Mouse (Mus musculus): ENCODE results near the gene Chaf1a.

Gene Chaf1a

DNA sequence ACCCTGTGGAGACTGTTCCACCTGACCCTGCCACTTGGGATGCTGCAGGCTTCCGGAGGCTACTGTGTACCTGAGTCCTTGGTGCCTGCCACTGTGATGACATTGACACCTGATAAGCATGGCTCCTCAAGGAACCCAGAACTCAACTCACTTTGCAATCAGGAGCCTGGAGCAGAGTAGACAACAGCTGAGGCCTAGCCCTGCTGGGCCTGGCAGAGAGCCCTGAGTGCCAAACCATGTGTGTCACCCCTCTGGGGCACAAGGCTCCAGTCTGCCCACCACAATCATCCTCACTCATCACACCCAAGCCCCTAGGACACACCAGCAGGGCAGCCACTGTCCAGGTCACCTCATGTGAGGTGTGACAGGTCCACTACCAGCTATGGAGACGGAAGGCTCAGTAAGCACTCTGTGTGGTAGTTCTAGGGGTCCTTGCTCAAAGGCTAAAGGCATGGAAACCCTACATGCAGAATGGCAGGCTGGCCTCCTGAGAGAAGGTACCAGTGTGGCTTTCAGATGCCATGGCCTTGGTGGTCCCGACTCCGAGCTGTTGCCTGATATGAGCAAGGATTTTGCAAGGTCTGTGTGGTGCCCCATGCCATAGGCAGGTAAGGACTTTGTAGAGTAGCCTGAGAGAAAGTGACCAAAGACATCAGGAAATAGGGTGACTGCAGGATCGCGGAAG is 19.7 kb upstream of the Chaf1a start:
- no peak for DNase-seq

DNA sequence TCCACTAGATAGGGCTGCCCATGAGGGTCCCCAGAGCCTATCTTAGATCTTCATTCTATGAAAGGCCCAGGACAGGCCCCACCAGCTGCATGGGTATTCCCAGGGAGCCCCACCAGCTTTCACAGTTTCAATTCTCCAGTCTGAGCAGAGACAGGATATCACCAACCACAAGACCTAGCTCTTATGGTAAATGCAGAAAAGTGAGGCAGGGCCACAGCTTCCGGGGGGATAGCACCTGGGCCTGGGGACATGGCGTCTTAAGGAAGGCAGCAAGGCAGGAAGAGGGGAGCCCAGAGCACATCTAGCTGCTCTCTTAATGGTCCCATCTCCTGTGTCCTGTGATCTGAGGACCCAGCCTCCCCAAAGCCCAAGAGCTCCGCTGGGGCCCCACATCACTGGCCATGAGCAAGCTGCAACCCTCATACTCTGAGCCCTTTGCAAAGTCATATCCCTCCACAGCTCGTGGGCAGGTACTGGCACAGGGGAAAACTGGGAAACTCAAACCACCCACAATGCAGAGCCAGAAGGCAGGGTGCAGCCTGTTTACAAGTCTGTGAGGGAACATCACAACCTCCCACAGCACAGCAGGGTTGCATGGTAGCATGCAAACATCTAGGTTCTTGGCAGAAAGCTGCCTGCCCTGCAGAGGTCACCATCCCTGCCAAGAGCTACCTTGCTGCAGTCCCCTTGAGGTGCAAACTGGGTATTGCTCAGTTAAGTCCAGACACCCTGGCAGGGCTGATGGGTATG is 18.9 kb upstream of the Chaf1a start:
- DNase-seq, result no peak

DNA sequence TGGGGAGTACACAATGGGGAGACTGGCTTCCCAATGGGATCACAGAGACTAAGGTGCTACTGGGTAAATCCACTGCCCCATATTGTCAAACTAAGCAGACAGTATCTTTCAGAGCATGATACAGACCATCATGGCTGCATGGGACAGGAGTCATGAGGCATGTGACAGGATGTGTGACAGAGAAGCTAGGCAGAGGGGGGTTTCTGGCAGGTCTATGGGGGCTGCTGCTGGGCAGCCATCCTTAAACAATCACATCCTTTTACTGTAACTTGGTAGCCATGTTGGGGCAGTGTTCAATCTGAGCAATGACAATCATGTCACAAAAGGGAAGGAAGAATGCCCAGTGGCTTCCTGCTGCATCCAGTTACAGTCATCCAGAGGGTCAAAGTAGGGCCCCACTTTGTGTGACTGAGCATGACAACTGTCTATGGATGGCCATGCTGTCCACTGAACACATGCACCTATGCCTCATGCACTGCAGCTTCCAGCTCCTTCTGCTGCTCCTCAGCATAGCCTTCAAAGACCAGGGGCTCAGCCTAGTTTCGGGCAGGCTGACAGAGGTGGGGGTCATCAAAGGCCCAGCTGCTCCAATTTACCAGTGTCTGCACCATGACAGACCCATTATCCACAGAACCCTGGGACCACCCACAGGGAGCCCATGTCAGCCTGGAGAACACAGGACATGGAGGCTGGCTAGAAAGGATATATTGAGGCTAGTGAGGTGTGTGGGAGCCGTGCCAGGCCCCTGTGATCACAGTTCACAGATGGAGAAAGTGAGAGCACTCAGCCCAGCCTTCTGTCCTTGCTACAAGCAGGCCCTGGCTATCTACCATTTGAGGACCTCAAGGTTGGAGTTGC is 17.9 kb upstream of the Chaf1a start:
- no peak for DNase-seq

DNA sequence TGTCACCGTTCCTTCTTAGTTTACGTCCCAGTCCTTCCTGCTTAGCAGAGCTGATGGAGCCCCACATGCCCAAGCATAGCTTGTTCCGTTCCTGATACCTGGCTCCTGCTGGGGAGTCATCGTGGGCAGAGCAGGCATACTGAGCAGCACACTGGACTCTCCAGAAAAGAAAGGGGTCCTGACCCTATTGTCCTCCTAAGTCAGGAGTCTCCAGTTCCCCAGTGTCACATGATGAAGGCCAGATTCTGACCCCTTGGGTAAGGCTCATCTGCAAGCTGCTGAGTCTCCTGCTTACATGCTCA is 17.3 kb upstream of the Chaf1a start:
- no peak for DNase-seq

DNA sequence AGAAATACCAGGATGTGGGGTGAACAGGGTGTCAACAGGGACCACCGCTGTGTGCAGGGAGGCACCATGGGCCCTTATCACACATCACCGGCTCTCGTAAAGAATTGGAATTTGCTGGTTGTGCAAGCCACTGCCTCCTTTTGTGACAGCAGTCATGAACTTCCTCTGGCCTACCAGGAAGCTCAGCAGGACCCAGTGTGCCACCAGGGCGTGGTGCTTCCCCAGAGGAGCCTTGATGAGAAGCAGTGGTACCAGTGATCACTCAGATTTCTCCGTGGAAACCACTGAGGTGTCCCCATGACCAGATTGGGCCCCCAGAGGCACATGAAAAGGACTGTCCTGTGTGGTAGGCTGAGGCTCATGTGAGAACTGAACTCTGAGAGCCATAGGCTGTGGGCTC is 16.9 kb upstream of the Chaf1a start:
- no peak for DNase-seq

DNA sequence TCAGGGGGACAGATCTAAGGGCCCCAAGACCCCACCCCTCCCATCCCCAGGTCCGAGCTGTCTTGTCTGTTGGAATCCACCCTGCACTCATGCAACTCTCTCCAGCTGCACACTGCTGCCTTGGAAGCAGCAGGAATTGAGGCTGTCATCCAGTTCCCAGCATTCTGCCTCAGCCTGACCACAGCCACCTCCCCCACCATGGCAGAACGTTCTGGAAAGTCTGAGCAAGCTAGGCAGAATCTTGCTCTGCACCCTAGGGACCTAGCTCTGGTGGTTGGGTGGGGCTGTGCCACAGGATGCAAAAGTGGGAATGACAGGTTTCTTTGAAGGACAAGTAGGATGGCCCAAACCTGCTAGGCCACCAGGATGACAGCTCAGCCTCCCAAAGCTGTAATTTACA is 15.8 kb upstream of the Chaf1a start:
- no peak for DNase-seq

DNA sequence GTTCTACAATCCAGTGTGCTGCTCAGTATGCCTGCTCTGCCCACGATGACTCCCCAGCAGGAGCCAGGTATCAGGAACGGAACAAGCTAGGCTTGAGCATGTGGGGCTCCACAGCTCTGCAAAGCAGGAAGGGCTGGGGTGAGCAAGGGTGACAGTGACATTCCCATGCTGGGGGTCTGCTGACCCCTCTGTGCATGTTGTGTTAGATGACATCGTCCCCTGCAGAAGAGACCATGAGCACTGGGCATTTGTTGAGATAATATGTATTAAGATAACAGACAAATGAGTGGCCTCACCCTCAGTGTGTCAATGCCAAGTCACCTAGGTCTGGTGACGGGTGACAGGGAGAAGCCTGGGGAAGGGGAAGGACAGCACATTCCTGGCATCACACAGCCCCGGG is 15.3 kb upstream of the Chaf1a start:
- no peak for DNase-seq

DNA sequence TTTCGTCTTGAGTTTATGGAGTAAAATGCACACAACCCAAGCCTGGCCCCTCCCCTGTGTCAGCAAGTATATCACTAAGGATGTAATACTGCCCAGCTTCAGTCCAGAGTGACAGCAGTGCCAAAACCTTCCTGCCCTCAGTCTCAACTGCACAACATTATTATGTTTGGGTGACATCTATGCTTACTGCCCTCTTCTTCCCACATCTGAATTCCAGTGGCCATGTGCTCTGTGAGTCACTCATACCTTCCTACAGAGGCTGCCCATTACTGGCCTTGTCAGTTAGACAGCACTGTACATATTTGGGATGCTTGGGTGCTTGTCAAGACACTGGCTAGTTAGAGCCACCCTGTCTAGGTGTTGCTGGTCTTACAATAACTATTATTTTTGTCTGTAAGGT is 13.9 kb upstream of the Chaf1a start:
- no peak for DNase-seq

DNA sequence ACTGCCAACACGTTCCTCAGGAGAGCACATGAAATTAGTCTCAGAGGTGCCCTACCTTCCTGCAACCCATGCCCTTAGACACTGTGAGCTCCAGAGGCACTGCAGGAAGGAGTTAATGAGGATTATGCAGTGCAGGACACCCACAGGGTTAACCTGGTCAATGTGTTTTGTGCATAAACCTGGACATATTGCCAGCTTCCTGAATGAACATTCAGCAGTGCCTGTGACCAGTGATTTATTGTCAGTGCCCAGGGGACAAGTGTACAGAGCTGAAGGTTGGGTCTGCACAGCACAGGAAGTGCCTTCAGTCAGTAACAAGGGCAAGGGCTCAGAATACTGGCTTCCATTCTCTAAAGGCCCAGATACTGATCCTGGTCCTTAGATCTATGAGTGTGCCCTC is 13.4 kb upstream of the Chaf1a start:
- no peak for DNase-seq

DNA sequence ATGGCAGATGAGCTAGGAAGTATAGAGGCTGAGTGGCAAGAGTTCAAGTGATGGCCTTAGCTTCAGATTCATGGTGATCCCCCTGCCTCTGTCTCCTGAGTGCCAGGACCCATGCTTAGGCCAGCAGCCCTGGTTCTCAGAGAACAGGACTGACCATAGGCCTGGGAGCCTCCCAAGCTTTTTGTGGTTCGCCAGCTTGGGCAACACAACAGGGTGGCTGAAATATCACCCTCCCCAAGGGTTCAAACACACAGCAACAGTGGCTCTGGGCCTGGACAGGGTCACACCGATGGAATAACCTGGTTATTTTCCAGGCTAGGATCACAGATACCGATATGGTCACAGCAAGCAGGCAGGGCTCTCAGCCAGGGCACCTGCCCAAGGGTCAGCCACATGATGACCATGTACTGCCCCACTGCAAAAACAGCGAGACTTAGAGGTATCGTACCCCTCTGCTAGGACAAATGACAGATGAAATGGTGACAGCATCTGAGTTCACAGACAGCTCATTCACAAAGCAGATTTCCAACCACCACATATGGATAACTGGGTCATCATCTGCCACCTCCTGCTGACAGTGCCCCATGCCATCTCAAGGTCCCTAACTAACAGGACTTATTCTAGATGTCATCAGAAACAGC is 12.3 kb upstream of the Chaf1a start:
- no peak for DNase-seq

DNA sequence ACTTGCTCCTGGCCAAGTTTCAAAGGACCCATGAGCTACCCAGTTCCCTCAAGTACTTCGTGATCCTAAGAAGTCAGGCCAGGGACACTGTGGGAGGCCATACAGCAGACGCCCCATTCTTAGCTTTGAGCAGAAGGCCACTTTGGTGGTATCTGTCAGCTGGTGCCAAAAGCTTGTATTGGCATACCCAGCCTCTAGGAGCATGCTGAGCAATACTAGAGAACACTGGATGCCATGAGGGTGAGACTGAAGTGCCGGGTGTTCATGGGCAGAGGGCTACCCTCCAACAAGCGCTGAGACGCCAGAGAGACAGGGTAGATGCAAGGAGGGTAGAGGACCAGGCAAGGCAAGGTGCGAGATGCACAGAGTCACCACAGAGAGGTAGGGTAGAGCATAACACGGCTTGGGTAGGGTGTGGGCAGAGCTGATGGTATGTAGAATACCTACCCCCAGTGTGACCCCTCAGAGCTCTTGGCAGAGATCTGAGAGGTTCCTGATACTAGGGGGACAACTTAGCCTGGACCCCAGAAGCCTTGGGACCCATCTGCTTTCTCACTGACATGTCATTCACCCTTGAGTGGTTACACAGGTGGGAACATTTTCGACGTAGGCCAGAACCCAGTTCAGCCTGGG is 9.9 kb upstream of the Chaf1a start:
- DNase-seq, result no peak

DNA sequence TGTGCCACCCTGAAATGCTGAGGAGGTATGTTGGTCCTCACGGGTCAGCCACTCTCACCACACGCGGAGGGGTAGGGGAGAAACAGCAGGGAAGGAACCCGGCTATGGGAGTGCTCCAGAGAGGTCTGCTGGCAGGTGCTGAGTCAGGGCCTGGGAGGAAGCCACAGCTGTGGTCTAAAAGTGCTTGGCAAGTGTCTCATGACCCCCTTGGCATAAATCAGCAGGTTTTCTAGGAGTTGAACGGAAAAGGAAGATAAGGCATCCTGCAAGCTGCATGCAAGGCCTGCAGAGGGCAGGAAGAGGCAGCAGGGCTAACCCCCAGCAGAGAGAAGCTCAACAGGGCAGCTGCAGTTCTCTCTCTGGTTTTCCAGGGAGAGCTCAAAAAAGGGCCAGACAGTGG is 9.3 kb upstream of the Chaf1a start:
- DNase-seq, result no peak

DNA sequence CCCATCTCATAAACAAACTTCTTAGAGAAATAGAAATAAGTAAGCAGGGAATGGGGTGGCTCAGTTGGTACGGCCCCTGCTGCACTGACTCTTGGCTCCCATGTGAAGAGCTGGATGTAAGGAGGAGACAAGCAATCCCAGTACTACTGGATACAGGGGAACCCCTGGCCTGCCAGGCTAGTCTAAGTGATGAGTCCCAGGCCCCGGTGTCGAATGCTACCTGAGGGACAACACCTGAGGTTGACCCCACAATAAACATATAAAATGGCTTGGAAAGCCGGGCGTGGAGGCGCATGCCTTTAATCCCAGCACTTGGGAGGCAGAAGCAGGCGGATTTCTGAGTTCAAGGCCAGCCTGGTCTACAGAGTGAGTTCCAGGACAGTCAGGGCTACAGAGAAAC is 8.8 kb upstream of the Chaf1a start:
- DNase-seq, result no peak

DNA sequence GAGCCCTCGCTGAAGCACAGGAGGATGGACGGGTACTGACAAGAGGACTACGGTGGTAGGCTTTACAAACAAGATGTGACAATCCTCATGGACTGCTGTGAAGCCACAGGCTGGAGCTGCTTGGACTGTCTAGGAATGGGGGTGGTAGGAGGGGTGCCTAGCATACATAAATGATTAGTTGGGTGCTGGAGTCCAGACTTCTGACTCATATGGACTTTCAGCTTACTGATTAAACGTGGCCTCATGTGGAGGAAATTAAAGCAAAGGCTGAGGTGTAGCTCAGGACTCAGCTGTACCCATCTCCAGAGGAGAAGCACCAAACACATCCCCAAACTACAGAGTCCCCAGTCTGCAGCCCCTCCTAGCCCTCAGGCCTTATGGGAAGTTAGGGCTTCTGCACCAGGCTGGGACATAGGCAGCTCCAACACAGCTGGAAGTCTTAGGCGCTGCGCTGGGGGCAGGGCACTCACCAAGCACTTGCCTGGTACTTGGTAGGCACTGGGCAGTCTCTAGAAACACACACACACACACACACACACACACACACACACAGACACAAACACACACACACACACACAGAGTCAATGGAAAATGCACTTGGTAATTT is 8.0 kb upstream of the Chaf1a start:
- no peak for DNase-seq

DNA sequence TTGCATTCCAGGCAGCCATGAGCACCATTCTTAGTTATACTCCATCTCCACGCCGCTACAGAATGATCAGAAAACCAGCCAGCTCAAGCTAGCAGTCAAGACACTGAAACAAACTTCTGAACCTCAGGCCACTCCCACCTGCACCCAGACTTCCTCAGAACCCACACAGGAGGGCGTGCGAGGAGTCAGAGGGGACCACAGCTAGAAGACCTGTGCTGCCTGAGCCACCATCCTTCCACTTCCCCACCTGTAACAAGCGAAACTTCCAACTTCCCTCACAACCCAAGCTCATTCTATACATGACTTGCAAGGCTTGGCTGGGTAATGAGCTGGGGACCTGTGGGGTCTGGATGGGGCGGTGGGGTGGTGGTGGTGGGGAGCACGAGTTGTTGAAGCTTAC is 7.4 kb upstream of the Chaf1a start:
- no peak for DNase-seq

DNA sequence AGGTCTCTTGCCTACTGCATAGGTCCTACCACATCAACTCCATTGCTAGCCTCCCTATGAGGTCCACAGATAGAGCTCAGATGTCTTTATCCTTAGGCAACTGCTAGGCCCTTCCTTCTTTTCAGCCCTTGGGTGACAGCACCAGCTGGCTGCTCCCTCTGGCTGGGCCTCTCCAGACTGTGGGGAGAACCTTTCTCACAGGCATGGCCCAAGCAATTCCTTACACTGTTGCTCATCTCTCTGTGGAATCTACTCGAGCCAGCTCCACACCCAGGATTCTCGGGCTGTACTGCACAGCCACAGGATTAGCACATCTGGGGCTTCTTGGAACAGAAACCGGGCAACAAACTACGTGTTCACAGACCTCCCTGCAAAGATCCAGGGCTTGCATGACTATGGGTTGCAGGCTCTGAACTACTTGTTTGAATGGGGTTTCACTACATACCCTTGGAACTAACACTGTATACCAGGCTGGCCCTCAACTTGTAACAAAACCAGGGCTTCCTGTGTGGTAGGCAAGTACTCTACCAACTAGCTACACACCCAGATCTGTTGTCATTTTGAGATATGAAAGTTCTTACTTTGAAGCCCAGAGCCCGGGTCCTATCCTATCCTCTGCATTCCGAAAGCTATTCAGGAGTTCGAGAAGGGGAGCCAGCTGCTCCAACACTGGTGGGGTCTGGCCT is 6.1 kb upstream of the Chaf1a start:
- DNase-seq, result no peak

DNA sequence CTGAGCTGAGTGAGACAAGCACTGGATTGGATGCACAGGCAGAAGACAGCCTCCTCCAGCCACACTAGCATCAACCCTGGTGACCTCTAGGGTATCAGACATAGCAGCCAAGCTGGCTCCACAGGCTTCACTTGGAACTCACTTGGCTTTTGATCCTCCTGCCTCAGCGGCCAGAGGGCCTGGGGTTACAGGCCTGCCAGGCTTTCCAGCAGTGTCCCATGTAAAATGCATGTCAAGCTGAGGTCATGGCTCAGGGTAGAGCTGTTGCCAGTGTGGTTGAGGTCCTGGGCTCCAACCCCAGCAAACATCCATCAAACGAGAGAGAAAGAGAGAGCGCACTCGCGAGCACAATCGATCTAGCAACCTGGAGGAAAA is 5.5 kb upstream of the Chaf1a start:
- no peak for DNase-seq

DNA sequence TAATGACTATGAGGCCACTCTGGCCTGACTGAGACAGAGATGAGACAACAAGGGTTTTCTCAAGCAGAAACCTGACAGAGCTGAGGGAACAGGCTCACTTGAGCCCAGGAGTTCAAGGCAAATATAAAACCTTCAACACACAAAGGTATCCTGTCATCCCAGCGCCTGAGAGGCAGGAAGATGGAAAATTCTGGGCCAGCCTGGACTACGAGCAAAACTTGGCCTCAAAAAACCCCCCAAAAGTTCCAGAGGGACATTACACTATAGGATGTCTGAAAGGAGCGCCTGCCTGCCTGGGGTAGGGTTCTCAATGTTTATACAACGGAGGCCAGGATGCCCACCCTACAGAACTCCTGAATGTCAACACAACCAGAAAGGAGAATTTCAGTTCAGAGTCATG is 5.0 kb upstream of the Chaf1a start:
- no peak for DNase-seq

DNA sequence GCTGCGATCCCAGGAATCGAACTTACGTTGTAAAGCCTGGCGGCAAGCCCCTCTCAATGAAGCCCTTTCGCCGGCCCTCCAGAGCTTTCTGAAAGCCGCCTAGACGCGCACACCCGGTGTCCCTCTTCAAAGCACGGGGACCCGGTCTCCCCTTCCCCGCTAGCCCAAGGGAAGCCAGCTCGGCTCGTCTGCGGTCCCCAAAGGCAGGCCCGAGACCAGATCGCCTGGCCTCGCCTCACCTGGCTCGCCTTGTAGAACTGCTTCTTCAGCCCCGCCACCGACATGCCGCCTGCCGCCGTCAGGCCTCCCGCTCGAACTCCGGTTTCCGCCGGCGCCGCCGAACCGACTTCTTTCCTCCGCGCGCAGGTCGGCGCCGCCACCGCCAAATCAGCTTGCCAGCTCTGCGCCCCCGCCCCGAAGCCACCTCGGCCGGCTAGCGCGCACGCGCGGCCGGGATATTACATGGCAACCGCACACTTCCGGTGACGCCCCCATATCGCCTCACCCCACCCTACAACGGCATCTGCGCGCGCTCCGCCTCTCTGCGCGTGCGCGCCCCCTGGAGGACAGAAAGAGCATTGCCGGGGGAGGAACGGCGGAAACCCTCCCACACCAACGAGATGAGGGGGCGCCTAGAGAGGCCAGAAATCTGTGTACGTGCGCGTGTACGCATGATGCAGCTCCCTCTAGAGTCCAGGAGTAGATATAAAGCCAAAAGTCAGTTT is 3.9 kb upstream of the Chaf1a start, which contains the start of gene Sh3gl1:
Sh3gl1 (minus strand) TSS at position 460 of the 725 bp plus-strand sequence.
- peak; percentile 99 for DNase-seq

DNA sequence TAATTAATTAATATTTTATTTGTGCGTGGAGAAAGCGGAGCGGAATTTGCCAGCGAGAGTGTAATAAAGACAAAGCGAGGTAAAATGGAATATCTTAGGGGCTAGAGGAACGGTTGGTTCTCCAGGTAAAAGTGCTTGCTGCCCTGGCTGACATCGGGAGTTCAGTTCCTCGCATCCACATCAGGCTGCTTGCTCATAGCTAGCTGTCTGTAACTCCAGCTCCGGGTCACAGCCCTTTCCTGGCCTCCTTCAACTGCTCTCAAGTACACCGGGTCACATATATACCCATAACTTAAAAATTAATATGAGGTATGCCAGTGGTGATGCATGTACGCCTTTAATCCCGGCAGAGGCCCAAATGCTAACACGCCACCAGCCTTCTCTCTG is 3.3 kb upstream of the Chaf1a start:
- DNase-seq, result no peak

DNA sequence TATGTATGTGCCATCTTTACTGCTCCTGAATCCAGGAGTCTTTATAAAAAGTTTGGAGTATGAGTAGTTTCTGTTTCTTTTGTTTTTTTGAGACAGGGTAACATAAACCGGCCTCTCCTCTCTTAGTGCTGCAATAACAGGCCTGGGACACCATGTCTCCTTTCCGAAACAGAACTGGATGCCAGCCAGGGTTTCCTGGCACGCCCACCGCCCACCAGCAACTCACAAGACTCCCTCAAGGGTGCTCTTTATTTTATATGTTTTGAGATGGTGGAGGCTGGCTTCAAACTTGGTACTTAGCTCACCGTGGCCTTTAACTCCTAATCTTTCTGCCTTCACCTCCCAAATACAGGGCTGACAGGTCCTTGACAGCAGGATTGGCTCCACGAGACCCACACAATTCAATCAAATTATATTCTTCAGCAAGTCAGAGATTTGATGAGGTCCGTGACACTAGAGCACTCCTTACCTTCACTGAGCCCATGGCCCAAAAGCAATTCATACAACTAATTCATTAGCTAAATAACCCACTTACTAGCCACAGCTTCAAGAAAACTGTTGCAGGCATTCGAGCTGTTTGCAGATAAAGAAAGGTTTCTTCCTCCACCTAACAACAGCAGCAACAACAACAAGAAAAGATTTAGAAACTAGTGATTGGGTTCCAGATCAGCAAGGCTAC is 1.5 kb upstream of the Chaf1a start:
- DNase-seq, result peak; percentile 42
